Mouse (Mus musculus): ENCODE data around the gene Heatr3. TPM values are rescaled to one million over a fixed set of nuclear protein-coding genes. Genes with fewer than 3 reads are reported as not detected.

Heatr3 gene
- 10 to 100 TPM; 18.4 to 21.8 TPM for polyA plus RNA-seq (2017; shearing (Covaris generic))

- ATAC-seq: peak; percentile 94
These were observed at the start of gene Heatr3 for GRCm38 (mm10) chr8:88137748-88138484. Gene Heatr3, plus strand, starts transcription at chr8:88137855.

DNA sequence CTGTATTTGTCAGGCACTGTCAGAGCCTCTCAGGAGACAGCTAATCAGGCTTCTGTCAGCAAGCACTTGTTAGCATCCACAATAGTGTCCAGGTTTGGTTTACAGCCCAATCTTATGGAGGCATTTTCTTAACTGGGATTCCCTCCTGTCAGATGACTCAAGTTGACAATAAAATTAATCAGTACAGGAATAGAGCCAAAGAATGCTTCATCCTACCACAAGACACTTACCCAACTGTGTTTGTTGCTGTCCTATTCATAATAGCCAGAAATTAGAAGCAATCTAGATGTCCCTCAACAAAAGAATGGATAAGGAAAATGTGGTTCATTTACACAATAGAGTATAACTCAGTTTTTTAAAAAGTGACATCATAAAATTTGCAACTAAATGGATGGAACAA is 49.6 kb upstream of the Heatr3 start:
- ATAC-seq: no peak

- no peak for ATAC-seq
These were observed 46.0 kb upstream of the Heatr3 start for GRCm38 (mm10) chr8:88091661-88092060.

DNA sequence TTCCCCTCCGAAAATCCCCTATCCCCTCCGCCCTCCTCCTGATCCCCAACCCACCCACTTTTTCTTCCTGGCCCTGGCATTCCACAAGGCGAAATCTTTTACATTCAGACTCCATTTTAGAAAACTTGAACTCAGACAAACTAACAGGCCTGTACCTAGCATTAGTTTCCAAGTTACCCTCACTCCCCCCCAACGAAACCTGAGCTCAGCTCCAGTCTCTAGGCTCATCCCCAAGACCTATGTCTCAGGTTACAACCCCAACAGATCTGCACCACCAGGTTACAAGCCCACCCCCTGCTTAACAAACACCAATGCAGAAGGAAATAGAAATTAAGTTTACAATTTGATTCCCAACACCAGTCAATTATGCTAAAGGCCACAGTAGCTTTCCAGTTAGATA is 44.3 kb upstream of the Heatr3 start:
- ATAC-seq: no peak

DNA sequence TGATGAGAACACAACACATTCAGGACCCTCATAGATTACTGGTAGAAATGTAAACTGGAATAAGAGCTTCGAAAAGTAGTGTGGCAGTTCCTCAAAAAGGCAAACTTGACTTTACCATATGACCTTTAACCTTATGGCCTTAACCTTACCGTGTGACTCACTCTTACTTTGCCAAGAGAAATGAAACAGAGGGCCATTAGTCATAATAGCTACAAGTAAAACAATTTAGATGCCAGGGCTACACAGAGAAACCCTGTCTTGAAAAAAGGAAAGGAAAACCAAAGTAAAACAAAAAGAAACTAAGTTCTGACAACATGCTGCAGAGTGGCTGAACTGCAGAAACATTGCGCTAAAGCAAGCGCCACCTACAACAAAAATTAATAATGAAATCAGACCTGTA is 38.8 kb upstream of the Heatr3 start:
- no peak for ATAC-seq

GRCm38 (mm10) chr8:88099526-88099925 is 38.1 kb upstream of the Heatr3 start:
- no peak for ATAC-seq

- ATAC-seq: no peak
These were observed 28.4 kb upstream of the Heatr3 start for GRCm38 (mm10) chr8:88109241-88109640.

GRCm38 (mm10) chr8:88118456-88119036 is 19.1 kb upstream of the Heatr3 start, which contains the start of gene Cnep1r1:
Gene Cnep1r1, plus strand, starts transcription at chr8:88118769.
- ATAC-seq: peak; percentile 98

DNA sequence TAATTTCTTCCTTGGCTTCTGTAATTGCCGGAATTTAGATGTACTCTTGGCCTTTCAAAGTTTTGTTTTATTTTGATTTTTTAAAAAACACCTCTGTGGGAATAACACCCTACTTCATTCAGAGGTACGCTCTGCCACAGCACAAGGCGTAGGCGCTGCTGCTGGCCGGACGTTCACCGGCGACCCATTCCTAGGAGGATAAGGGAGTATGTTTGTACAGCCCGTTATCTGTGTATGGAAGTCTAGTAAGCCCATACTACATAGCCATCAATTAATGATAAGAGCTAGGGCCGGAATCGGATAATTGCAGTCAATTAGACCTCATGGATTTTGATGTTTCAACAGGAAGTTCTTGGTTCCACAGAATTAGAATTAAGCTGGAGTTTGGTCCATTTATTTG is 18.6 kb upstream of the Heatr3 start:
- ATAC-seq: peak; percentile 13

DNA sequence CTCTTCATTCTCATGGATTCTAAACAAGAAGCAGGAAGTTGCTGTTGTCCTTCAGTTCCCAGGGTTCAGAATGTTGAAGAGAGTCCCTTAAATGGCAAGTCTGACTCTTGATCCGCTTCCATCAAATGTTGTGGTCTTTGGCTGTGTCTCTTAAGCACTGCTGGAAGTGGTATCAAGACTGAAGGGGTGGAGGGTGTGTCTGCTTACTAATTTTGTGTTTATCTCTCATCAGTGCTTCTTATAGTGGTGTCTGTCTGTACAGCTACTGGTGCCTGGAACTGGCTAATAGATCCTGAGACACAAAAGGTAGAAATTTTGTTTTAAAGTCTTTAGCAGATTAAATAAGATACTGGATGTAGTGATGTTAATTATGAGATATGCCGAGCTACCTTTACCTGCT is 12.8 kb upstream of the Heatr3 start:
- ATAC-seq: no peak

GRCm38 (mm10) chr8:88129397-88129796 is 8.3 kb upstream of the Heatr3 start:
- no peak for ATAC-seq

GRCm38 (mm10) chr8:88130754-88131317 is 6.8 kb upstream of the Heatr3 start:
- no peak for ATAC-seq

- no peak for ATAC-seq
These were observed 1.6 kb downstream of the Heatr3 start for GRCm38 (mm10) chr8:88139256-88139655.

DNA sequence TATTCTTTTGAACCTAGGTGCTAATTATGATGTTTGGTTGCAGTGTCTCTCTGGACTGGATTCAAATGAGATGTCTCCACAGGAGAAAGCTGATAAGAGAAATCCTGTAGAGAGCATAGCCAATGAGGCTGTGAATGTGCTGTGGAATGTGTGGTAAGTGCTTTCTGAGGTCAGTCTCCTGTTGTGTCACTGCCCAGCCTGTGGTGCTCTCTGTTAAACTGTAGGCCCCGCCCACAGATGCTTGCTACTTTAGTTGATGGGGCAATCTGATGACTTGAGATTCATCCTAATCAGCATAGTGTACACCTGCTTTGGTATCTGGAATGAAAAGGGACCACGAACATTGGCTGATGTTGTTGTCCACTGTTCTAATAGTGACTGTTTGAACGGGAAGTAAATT is 4.0 kb downstream of the Heatr3 start:
- no peak for ATAC-seq

DNA sequence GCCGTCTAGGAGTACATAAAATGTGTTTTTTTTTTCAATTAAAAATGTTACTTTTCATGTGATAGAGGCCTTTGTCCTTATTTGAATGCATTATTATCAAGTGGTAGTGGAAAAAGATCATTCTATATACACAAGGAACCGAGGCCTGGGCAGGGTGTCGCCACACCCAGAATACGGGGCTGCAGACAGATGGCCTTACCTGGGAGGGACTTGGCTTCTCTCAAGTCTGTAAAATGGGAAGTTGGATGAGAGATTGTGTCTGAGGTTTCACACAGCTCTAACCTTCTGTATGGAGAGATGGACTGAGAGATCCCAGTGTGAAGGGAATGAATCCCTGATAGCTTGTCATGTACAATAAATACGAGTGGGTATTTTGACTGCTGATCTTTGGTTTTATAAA is 6.4 kb downstream of the Heatr3 start:
- ATAC-seq: no peak

- peak; percentile 98 for ATAC-seq
These were observed 13.3 kb downstream of the Heatr3 start for GRCm38 (mm10) chr8:88150910-88151371.

DNA sequence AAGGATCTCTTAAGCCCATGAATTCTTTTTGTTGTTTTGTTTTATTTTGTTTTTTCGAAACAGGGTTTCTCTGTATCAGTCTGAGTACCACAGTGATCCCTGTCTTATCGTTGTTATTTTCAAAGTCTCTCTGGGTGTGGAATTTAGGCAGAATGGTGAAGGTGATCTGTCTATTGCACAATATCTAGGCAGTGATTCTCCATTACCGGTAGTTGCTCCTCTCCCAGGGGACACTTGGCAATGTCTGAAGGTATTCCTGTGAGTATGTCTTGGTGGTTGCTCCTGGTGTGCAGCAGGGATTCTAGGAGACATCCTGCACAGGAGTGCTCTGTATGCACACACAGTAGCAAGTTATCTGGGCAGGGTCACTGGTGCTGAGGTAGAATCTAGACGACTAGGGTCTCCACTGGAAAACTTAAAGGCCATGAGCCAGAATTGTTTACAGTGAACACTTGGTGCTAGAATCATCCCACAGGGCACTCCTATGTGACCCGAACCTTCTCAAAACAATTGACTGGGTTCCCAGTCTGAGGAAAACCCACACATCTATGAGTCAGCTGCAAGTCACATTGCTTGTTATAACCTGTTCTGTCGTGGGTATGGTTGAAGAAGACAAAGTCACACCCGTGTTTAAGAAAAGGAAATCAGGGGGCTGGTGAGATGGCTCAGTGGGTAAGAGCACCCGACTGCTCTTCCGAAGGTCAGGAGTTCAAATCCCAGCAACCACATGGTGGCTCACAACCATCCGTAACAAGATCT is 22.8 kb downstream of the Heatr3 start:
- no peak for ATAC-seq

- ATAC-seq: peak; percentile 81
These were observed 23.8 kb downstream of the Heatr3 start for GRCm38 (mm10) chr8:88161439-88161838.

DNA sequence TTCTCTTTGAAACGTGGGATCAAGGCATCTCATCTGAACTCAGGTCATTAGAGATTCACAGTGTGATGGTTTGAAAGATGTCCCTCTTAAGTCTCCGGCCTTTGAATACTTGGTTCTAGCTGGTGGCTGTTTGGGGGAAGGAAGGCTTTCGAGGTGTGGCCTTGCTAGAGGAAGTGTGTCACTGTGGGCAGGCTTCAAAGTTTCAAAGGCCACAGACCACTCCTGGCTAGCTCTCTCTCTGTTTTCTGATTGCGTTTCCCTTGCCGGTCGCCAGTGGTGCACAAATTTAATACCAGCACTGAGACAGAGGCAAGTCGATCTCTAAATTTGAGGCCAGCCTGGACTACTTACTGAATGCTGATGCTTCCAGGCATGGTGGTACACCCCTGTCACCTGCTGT is 37.6 kb downstream of the Heatr3 start:
- no peak for ATAC-seq

DNA sequence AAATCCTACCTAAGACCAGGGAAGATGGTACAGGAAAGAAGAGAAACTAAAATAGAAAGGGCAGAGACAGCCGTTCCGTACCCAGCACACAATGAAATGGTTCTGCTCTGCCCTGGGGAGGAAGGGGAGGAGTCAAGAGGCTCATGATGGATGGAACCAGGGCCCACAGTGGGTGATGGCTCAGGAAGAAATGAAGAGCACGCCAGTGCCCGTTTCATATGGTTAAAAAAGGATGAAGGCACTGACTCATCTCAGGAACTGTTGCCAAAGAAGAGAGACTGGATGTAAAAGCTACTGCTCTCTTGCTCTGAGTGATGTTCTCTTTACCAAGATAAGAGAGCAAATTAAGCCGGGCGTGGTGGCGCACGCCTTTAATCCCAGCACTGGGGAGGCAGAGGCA is 39.6 kb downstream of the Heatr3 start:
- no peak for ATAC-seq

- no peak for ATAC-seq
These were observed 45.5 kb downstream of the Heatr3 start for GRCm38 (mm10) chr8:88183121-88183520.

- ATAC-seq: no peak
These were observed 47.3 kb downstream of the Heatr3 start for GRCm38 (mm10) chr8:88184914-88185313.

DNA sequence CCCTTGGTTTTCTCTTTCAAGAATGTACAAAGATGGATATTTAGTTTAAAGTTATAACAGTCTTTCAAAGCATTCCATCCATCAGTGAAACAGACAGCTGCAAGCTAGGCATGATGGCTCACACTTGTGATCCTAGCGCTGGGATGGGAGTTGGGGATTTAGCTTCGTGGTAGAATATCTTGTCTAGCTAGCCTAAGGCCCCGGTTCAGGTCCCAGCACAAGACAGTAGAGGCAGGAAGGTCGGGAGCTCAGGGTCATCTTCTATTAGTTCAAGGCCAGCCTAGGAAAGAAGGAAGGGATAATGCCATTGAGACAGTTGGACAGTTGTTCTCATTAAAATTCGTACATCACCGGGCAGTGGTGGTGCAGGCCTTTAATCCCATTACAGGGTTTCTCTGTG is 48.1 kb downstream of the Heatr3 start:
- no peak for ATAC-seq

All from CD4-positive, CD25-positive, alpha-beta regulatory T cell, adult 4 months (primary cell).